In genomic region chr2:162626076-162626475, GRCm38 (mm10) we compare ENCODE assay signal across 15 mouse cellular contexts. TPM values are rescaled to one million over a fixed set of nuclear protein-coding genes. Genes with fewer than 3 reads are reported as not detected.
"Had no signal": no experiment of that assay in that cellular context is flagged by ENCODE, and none has a peak within 500 bp of the region (broad histone marks: within the 10 kb centered on the region; RNA-seq: fewer than 3 reads in every experiment).

No protein-coding gene starts in this region.

- DNase-seq: gastrocnemius, postnatal 14 days; heart, adult 2 months; heart, postnatal 14 days; heart, postnatal 4 days; kidney, adult 18-20 months; kidney, adult 8-10 months; kidney, postnatal 10 days; kidney, postnatal 25 days; kidney, postnatal 4 days; liver; liver, embryonic 13.5 days had no signal

- ATAC-seq: hindbrain, embryonic 16.5 days; inflammation-experienced regulatory T-cells, adult 6 months; intestine, embryonic 15.5 days; intestine, postnatal 0 days had no signal

RNA-seq across cellular contexts. Expression of gene Ptprt, which starts 34.9 kb away (rescaled TPM):
- polyA plus RNA-seq: inflammation-experienced regulatory T-cells, adult 6 months had no signal
